Mouse (Mus musculus): ENCODE measurements at regions not wholly inside any gene's neighbourhood (a gene's known extent, or its start where the extent isn't known, plus 50 kb on each side); places are given as distances from the start of the nearest gene placed in this dataset.

DNA sequence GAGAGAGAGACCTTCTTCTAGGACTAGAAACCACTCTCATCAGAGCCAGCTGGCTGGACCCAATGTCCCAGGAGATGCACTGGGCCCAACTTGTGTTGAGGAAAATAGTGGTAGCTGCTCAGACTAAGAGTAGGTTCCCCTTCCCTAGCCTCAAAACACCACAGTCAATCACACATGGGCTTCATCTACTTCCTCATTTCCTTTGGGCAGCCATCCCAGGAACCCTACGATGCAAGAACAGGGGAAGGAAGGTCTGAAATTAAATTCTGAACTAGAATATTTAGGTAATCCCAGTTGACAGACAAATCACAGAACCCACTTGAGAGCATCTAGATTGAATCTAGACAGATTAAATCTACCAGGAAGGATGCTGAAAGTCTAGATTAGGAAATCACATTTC is 56.8 kb upstream of the Agps start:
- Histone ChIP-seq H3K9ac (replicated peaks) (no peak overlapping the region), H3K4me1 (replicated peaks; ENCODE audit: control insufficient read depth in 2 of 2, insufficient read depth in 2 of 2, low read length in 1 of 2) (peaks cover 4 to 28% of the 10 kb centered on the region in 2 experiments), H3K36me3 (replicated peaks; ENCODE audit: control insufficient read depth, insufficient read depth, low read depth) (no peaks in the 10 kb centered on the region), H3K4me3 (ENCODE audit: insufficient read depth in 1 of 2, low read depth in 2 of 2, low read length in 2 of 2) (no peak overlapping the region), H3K27ac (no peak overlapping the region), H3K27me3 (ENCODE audit: control insufficient read depth, insufficient read depth, low read length) (no peaks in the 10 kb centered on the region), H3K9me3 (ENCODE audit: control insufficient read depth, low read length) (no peaks in the 10 kb centered on the region), H3K4me2 (ENCODE audit: low read depth) (no peak overlapping the region)
- 5% methylated on average over 1 of the region's 1 CpGs for WGBS (ENCODE audit: insufficient replicate concordance)
- ATAC-seq (ENCODE audit: insufficient read depth) (no peak), DNase-seq (ENCODE audit: low read depth in 3 of 3, low spot score in 3 of 3) (no peak)
- TF ChIP-seq CTCF (IDR thresholded peaks at IDR 0.05; ENCODE audit: low read depth) (no peak), EP300 (IDR thresholded peaks at IDR 0.05; ENCODE audit: low read depth) (no peak)

DNA sequence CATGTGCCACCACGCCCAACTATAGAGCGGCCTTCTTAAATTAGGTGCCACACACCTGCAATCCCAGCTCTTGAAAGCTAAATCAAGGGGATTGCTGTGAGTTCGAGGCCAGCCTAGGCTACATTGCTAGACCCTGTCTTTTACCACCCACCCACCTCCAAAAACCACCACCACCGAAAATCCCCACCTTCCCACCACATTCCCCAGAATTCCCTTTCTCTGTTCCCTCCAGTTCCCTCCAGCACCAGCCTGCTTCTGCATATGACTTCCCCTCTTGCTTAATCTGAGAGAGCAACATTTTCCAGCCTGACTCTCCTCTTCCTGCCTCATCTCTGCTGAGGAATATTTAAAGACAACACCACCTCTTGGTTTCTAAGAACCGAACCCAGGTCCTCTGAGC is 58.5 kb upstream of the Agps start:
- Histone ChIP-seq H3K4me1 (replicated peaks; ENCODE audit: control insufficient read depth in 2 of 2, insufficient read depth in 2 of 2, low read length in 1 of 2) (peaks cover 4 to 36% of the 10 kb centered on the region in 2 experiments), H3K27ac (no peak overlapping the region), H3K9ac (replicated peaks) (no peak overlapping the region), H3K9me3 (ENCODE audit: control insufficient read depth, low read length) (no peaks in the 10 kb centered on the region), H3K27me3 (ENCODE audit: control insufficient read depth, insufficient read depth, low read length) (no peaks in the 10 kb centered on the region), H3K4me3 (ENCODE audit: insufficient read depth in 1 of 2, low read depth in 2 of 2, low read length in 2 of 2) (no peak overlapping the region), H3K36me3 (replicated peaks; ENCODE audit: control insufficient read depth, insufficient read depth, low read depth) (no peaks in the 10 kb centered on the region), H3K4me2 (ENCODE audit: low read depth) (no peak overlapping the region)
- DNase-seq (ENCODE audit: low read depth in 3 of 3, low spot score in 3 of 3): no peak
- TF ChIP-seq EP300 (IDR thresholded peaks at IDR 0.05; ENCODE audit: low read depth) (no peak), CTCF (IDR thresholded peaks at IDR 0.05; ENCODE audit: low read depth) (no peak)
- 53% methylated on average over 5 of the region's 5 CpGs for WGBS (ENCODE audit: insufficient replicate concordance)
- no peak for ATAC-seq (ENCODE audit: insufficient read depth)

DNA sequence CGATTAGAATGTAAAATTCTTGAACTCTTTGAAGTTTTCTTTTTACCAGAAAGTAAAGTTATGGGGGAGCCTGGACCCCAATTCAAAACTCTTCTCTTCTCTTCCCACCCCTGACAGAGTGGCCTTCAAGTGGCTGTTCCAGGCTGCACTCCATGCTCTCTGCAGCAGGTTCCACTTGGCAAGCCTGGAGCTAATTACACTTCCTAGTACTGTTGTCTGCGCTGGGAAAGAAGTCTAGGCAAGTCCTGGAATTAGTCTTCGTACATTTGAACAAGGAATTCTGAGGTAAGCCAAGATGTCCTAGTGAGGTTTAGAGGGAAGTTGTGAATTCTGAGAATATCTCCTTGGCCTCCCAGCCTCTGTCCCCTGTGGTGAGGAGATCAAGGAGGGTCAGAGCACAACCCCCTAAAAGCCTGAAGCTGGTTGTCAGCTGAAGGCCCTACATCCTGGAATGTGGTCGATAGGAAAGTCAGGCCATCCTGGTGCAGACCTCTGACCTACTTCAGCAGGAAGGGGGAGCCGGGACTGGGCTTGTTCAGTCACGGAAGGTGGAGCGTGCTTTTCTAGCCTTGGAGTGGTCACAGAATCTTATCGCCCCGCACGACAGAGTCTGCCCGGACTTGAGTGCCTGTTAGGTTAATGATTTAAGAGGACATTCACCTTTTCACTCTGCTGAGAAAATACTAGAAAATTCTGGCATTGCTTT is 59.6 kb upstream of the Agps start:
- TF ChIP-seq EP300 (IDR thresholded peaks at IDR 0.05; ENCODE audit: low read depth): no peak
- no peak for TF ChIP-seq CTCF (IDR thresholded peaks at IDR 0.05; ENCODE audit: low read depth)
- Histone ChIP-seq H3K9ac (replicated peaks) (no peak overlapping the region), H3K4me1 (replicated peaks; ENCODE audit: control insufficient read depth in 2 of 2, insufficient read depth in 2 of 2, low read length in 1 of 2) (peaks cover 14 to 44% of the 10 kb centered on the region in 2 experiments), H3K4me2 (ENCODE audit: low read depth) (peak overlapping the region; percentile 21), H3K4me3 (ENCODE audit: insufficient read depth in 1 of 2, low read depth in 2 of 2, low read length in 2 of 2) (no peak overlapping the region), H3K27ac (no peak overlapping the region), H3K27me3 (ENCODE audit: control insufficient read depth, insufficient read depth, low read length) (no peaks in the 10 kb centered on the region), H3K36me3 (replicated peaks; ENCODE audit: control insufficient read depth, insufficient read depth, low read depth) (no peaks in the 10 kb centered on the region), H3K9me3 (ENCODE audit: control insufficient read depth, low read length) (no peaks in the 10 kb centered on the region)
- DNase-seq (ENCODE audit: low read depth in 3 of 3, low spot score in 3 of 3) (no peak), ATAC-seq (ENCODE audit: insufficient read depth) (peak; percentile 28; the same call in 1 of the 2 replicates)
- WGBS (ENCODE audit: insufficient replicate concordance): 30% methylated on average over 11 of the region's 11 CpGs

DNA sequence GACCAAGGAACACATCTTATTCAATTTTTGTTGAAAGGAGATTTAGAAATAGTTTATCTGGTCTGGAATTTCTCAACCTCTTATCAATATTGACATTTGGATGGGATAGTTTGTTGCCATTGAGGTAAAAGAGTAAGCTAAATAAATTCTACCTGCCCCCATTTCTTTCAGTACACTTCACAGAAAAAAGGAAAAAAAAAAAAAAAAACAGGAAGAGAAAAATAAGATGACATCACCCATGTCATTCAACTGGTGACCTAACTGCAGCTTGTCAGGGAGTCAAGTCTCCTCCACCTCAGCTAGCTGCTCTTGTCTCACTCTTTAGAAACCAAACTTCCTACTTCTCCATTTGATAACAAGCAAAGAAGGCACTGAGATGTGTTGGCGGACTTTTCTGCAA is 61.3 kb upstream of the Agps start:
- H3K27ac ChIP-seq: no peak overlapping the region
- TF ChIP-seq EP300 (IDR thresholded peaks at IDR 0.05; ENCODE audit: low read depth): no peak
- TF ChIP-seq CTCF (IDR thresholded peaks at IDR 0.05; ENCODE audit: low read depth): no peak
- no peak overlapping the region for H3K4me2 ChIP-seq (ENCODE audit: low read depth)
- no peak overlapping the region for H3K4me3 ChIP-seq (ENCODE audit: insufficient read depth in 1 of 2, low read depth in 2 of 2, low read length in 2 of 2)
- H3K27me3 ChIP-seq (ENCODE audit: control insufficient read depth, insufficient read depth, low read length): no peaks in the 10 kb centered on the region
- WGBS (ENCODE audit: insufficient replicate concordance): 21% methylated on average over 1 of the region's 1 CpGs
- H3K9ac ChIP-seq (replicated peaks): no peak overlapping the region
- peaks cover 21 to 44% of the 10 kb centered on the region in 2 experiments for H3K4me1 ChIP-seq (replicated peaks; ENCODE audit: control insufficient read depth in 2 of 2, insufficient read depth in 2 of 2, low read length in 1 of 2)
- H3K9me3 ChIP-seq (ENCODE audit: control insufficient read depth, low read length): no peaks in the 10 kb centered on the region
- no peaks in the 10 kb centered on the region for H3K36me3 ChIP-seq (replicated peaks; ENCODE audit: control insufficient read depth, insufficient read depth, low read depth)
- ATAC-seq (ENCODE audit: insufficient read depth) (no peak), DNase-seq (ENCODE audit: low read depth in 3 of 3, low spot score in 3 of 3) (no peak)

DNA sequence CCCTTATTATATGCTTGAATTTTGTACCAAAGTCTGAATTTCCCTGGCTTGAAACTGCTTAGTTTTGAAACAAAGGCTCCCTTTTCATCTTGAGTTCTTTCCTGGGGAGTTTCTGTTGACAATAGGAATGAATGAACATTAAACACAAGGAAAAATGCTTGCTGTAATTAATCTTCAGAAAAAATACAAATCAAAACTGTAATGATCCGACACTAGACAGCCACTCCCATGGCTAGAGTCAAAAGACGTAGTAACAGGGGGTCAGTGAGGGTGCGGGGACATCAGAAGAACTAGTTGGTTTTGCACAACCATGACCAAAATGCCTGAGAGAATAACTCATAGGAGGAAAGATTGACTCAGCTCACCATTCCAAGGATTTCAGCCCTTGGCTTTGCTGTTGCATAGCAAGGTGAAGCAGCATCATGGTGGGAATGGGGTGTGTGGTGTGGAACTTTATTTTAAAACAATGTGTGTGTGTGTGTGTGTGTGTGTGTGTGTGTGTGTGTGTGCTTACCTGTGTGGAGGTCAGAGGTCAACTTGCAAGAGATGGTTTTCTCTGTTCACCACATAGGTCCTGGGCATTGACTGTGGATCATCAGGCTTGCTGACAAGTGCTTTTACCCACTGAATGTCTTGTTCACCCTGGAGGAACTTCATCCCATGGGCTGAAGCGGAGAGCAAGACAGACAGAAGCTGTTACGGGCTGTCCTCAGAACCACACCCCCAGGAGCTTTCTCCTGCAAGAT is 63.2 kb upstream of the Agps start:
- H3K4me2 ChIP-seq (ENCODE audit: low read depth): peak overlapping the region; percentile 40; the same call in 1 of the 2 replicates
- no peak overlapping the region for H3K27ac ChIP-seq
- H3K4me1 ChIP-seq (replicated peaks; ENCODE audit: control insufficient read depth in 2 of 2, insufficient read depth in 2 of 2, low read length in 1 of 2): peaks cover 21 to 46% of the 10 kb centered on the region in 2 experiments

More for the DNA sequence above, 63.2 kb upstream of the Agps start:
- no peaks in the 10 kb centered on the region for H3K36me3 ChIP-seq (replicated peaks; ENCODE audit: control insufficient read depth, insufficient read depth, low read depth)
- 59% methylated on average over 5 of the region's 5 CpGs for WGBS (ENCODE audit: insufficient replicate concordance)
- TF ChIP-seq EP300 (IDR thresholded peaks at IDR 0.05; ENCODE audit: low read depth) (no peak), CTCF (IDR thresholded peaks at IDR 0.05; ENCODE audit: low read depth) (no peak)
- no peak overlapping the region for H3K4me3 ChIP-seq (ENCODE audit: insufficient read depth in 1 of 2, low read depth in 2 of 2, low read length in 2 of 2)
- DNase-seq (ENCODE audit: low read depth in 3 of 3, low spot score in 3 of 3): no peak
- H3K27me3 ChIP-seq (ENCODE audit: control insufficient read depth, insufficient read depth, low read length): no peaks in the 10 kb centered on the region
- no peak overlapping the region for H3K9ac ChIP-seq (replicated peaks)
- no peak for ATAC-seq (ENCODE audit: insufficient read depth)
- H3K9me3 ChIP-seq (ENCODE audit: control insufficient read depth, low read length): no peaks in the 10 kb centered on the region
